Mouse (Mus musculus) limb, embryonic 13.5 days (tissue): ENCODE measurements around the gene Arhgef39. TPM values are rescaled to one million over a fixed set of nuclear protein-coding genes. Genes with fewer than 3 reads are reported as not detected.
A peak's percentile ranks its signal among the peaks of the same experiment; 100 is the strongest.
"Not testable (repeated sequence)": the region's sequence is repeated elsewhere in the genome, so short reads cannot be mapped to it uniquely, and the experiment has no call there.

Experiments used
- ATAC-seq: fragments of 200-750 bp; cut with Nextera tagmentation; 2 replicates; pipeline ENCODE4 v1.8.0; 2017; ENCODE audit warnings: low read depth, moderate number of reproducible peaks, moderate TSS enrichment; ENCODE audit not compliant: low FRiP score
- H3K27ac ChIP-seq: fragments of 300-500 bp; sonication (generic); 2 replicates; pipeline ENCODE4 v1.5.1; 2015; ENCODE audit warnings: inconsistent platforms, mild to moderate bottlenecking, moderate library complexity
- H3K27me3 ChIP-seq: fragments of 300-500 bp; sonication (generic); 2 replicates; pipeline ENCODE4 v1.6.1; 2015; ENCODE audit warnings: mild to moderate bottlenecking, inconsistent platforms
- H3K36me3 ChIP-seq: fragments of 300-500 bp; sonication (generic); 2 replicates; pipeline ENCODE4 v1.6.1; 2015; ENCODE audit warnings: inconsistent platforms, mild to moderate bottlenecking, moderate library complexity
- H3K4me1 ChIP-seq: fragments of 300-500 bp; sonication (generic); 2 replicates; pipeline ENCODE4 v1.6.1; 2015; ENCODE audit warnings: inconsistent platforms
- H3K4me2 ChIP-seq: fragments of 300-500 bp; sonication (generic); replicated peaks from 2 replicates; pipeline ENCODE4 v1.6.1; 2015; ENCODE audit warnings: inconsistent platforms, mild to moderate bottlenecking, moderate library complexity
- H3K4me3 ChIP-seq: fragments of 300-500 bp; sonication (generic); 2 replicates; pipeline ENCODE4 v1.5.1; 2015; ENCODE audit warnings: moderate library complexity, mild to moderate bottlenecking, inconsistent platforms
- H3K9ac ChIP-seq: fragments of 300-500 bp; sonication (generic); 2 replicates; pipeline ENCODE4 v1.6.1; 2015; ENCODE audit warnings: mild to moderate bottlenecking, inconsistent platforms
- H3K9me3 ChIP-seq: fragments of 300-500 bp; sonication (generic); 2 replicates; pipeline ENCODE4 v1.6.1; 2016; ENCODE audit warnings: inconsistent platforms
- WGBS: fragments of 180-500 bp; shearing (Covaris S2); methylation state at CpG from one replicate; pipeline ENCODE4 v1.1.7; 2015; 5-methylcytosine and 5-hydroxymethylcytosine counted together
- polyA plus RNA-seq: library from polyadenylated mRNA; unstranded; fragments of >200 nt; fragmentation: Nextera tagmentation; extraction: Ambion mirVana; gene quantifications from 2 replicates; pipeline ENCODE4 v1.2.1, GENCODE M21; 2015

The Arhgef39 gene
- polyA plus RNA-seq, 1 experiment from 2014 or later, result 47.3 TPM

- peaks cover 5% of the 10 kb centered on the region for H3K36me3 ChIP-seq
- no peak overlapping the region for H3K4me3 ChIP-seq
- no peak overlapping the region for H3K27ac ChIP-seq
- H3K9ac ChIP-seq, result no peak overlapping the region
- no peak overlapping the region for H3K4me2 ChIP-seq
- no peaks in the 10 kb centered on the region for H3K27me3 ChIP-seq
- 85% methylated on average over 5 of the region's 5 CpGs for WGBS
- no peaks in the 10 kb centered on the region for H3K9me3 ChIP-seq
- peaks cover 15% of the 10 kb centered on the region for H3K4me1 ChIP-seq
- ATAC-seq, result no peak
These were observed 8.7 kb downstream of the Arhgef39 start for GRCm38 (mm10) chr4:43490801-43491200.

- Histone ChIP-seq H3K4me3 (no peak overlapping the region), H3K9me3 (no peaks in the 10 kb centered on the region), H3K4me1 (peaks cover 8% of the 10 kb centered on the region), H3K27me3 (no peaks in the 10 kb centered on the region), H3K9ac (no peak overlapping the region), H3K4me2 (no peak overlapping the region), H3K27ac (no peak overlapping the region), H3K36me3 (no peaks in the 10 kb centered on the region)
- WGBS, result 99% methylated on average over 3 of the region's 3 CpGs
- no peak for ATAC-seq
These were observed 9.9 kb downstream of the Arhgef39 start for GRCm38 (mm10) chr4:43489611-43490010.

- H3K4me1 ChIP-seq, H3K36me3 ChIP-seq, H3K4me3 ChIP-seq, H3K27me3 ChIP-seq, H3K4me2 ChIP-seq, ATAC-seq, H3K27ac ChIP-seq, H3K9ac ChIP-seq, H3K9me3 ChIP-seq: not testable (repeated sequence)
- WGBS, result 84% methylated on average over 5 of the region's 5 CpGs
These were observed 13.8 kb downstream of the Arhgef39 start for GRCm38 (mm10) chr4:43485666-43486065.

DNA sequence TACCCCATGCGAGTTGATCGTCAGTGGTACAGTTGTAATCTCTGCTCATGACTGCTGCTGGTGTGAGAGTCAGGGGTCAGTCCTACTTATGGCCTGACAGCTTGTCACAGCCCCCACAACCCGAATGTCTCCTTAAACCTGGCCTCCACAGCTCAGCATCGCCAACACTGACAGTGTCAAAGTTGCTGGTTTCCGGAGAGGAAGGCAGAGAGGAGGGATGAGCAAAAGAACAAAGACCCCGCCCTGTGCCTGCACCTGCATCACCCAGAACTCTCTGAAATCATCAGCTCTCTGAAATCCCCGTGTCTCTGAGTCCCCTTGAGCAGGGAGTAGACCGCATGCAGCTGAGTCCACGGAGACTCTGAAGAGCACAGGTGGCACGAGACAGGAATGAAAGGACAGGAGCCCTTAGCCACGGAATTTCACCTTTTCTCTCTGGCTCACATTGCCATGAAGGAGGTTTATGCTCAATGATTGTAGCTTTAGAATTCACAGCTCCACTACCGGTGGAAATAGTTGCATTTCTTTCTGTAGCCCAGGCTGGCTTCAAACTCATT is 15.9 kb downstream of the Arhgef39 start, which contains the start of gene Sit1:
Gene Sit1 (minus strand): TSS at position 200 of the 557 bp plus-strand sequence.
- Histone ChIP-seq H3K4me1 (no peaks in the 10 kb centered on the region), H3K27me3 (no peaks in the 10 kb centered on the region), H3K36me3 (no peaks in the 10 kb centered on the region), H3K4me2 (no peak within 1 kb of the TSS), H3K9ac (no peak within 1 kb of the TSS), H3K9me3 (no peaks in the 10 kb centered on the region), H3K27ac (no peak within 1 kb of the TSS), H3K4me3 (no peak within 1 kb of the TSS)
- 58% methylated on average over 12 of the region's 12 CpGs for WGBS
- no peak for ATAC-seq

- no peak overlapping the region for H3K27ac ChIP-seq
- no peak overlapping the region for H3K4me2 ChIP-seq
- no peaks in the 10 kb centered on the region for H3K27me3 ChIP-seq
- H3K9me3 ChIP-seq, result no peaks in the 10 kb centered on the region
- H3K9ac ChIP-seq, result no peak overlapping the region
- H3K4me3 ChIP-seq, result no peak overlapping the region
- H3K4me1 ChIP-seq, result 0 out of 2 replicates have a peak, but pooled peaks cover 4% of the 10 kb centered on the region
- no peaks in the 10 kb centered on the region for H3K36me3 ChIP-seq
- WGBS, result 61% methylated on average over 10 of the region's 10 CpGs
- ATAC-seq, result no peak
These were observed 16.9 kb downstream of the Arhgef39 start for GRCm38 (mm10) chr4:43482591-43482990.

DNA sequence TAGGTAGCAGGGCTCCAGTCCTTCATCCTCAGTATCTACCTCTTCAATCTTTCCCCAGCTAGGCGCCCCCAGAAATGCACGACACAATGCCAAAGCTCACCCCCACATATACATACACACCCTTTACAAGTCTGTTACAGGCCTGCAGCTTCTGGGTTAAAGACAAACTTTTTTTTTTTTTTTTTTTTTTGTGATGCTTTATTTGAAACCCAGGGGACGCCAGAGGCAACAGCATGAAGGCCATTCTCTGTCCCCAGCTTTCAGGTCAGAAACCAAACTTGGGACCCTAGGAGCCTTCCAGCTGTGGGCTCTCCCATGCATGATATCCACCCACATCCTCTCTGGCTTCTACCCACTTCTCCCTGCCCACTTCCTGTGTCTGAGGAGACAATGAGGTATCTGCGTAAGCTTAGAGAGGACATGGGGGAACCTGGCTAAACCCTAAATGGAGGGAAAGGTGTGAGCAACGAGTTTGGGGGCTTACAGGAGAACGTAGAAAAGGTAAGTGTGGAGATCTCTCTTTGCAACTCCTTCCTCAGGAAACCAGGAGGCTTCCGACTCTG is 17.5 kb downstream of the Arhgef39 start:
- H3K4me3 ChIP-seq, result no peak overlapping the region
- no peaks in the 10 kb centered on the region for H3K27me3 ChIP-seq
- no peak for ATAC-seq
- no peak overlapping the region for H3K27ac ChIP-seq
- no peaks in the 10 kb centered on the region for H3K36me3 ChIP-seq
- no peaks in the 10 kb centered on the region for H3K9me3 ChIP-seq
- H3K4me1 ChIP-seq, result 0 out of 2 replicates have a peak, but pooled peaks cover 4% of the 10 kb centered on the region
- 75% methylated on average over 7 of the region's 7 CpGs for WGBS
- no peak overlapping the region for H3K4me2 ChIP-seq
- no peak overlapping the region for H3K9ac ChIP-seq

GRCm38 (mm10) chr4:43480985-43481384 is 18.5 kb downstream of the Arhgef39 start:
- ATAC-seq, result no peak
- Histone ChIP-seq H3K9ac (no peak overlapping the region), H3K4me3 (no peak overlapping the region), H3K4me2 (no peak overlapping the region), H3K36me3 (no peaks in the 10 kb centered on the region), H3K27me3 (no peaks in the 10 kb centered on the region), H3K9me3 (no peaks in the 10 kb centered on the region), H3K27ac (no peak overlapping the region), H3K4me1 (0 out of 2 replicates have a peak, but pooled peaks cover 4% of the 10 kb centered on the region)
- WGBS, result 73% methylated on average over 5 of the region's 5 CpGs

GRCm38 (mm10) chr4:43478906-43479832 is 20.3 kb downstream of the Arhgef39 start:
- no peak overlapping the region for H3K4me3 ChIP-seq
- H3K27ac ChIP-seq, result no peak overlapping the region
- H3K9ac ChIP-seq, result no peak overlapping the region
- no peaks in the 10 kb centered on the region for H3K27me3 ChIP-seq
- ATAC-seq, result no peak
- 48% methylated on average over 24 of the region's 24 CpGs for WGBS
- H3K9me3 ChIP-seq, result no peaks in the 10 kb centered on the region
- H3K4me2 ChIP-seq, result peak overlapping the region; percentile 39
- 0 out of 2 replicates have a peak, but pooled peaks cover 4% of the 10 kb centered on the region for H3K4me1 ChIP-seq
- H3K36me3 ChIP-seq, result no peaks in the 10 kb centered on the region

DNA sequence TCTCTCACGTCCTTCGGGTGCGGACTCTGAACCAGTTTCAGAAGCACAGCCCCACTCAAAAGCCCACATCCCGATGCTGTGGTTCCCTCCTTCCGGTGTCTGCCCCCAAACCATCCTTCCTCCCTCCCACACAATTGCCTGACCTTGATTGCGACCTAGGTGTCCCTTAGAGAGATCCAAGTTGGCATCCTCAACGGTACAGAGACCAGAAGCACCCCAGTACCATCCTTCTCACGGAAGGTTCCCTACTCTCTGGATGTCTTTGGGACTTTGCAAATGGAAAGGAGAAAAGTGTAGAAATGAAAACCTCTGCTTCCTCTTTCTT is 21.0 kb downstream of the Arhgef39 start:
- ATAC-seq, result peak; percentile 41; the same call in 1 of the 2 replicates
- no peak overlapping the region for H3K27ac ChIP-seq
- H3K4me2 ChIP-seq, result peak overlapping the region; percentile 58
- H3K4me1 ChIP-seq, result 0 out of 2 replicates have a peak, but pooled peaks cover 4% of the 10 kb centered on the region
- H3K27me3 ChIP-seq, result no peaks in the 10 kb centered on the region
- peak overlapping the region; percentile 39; the same call in 1 of the 2 replicates for H3K9ac ChIP-seq
- no peaks in the 10 kb centered on the region for H3K9me3 ChIP-seq
- H3K4me3 ChIP-seq, result peak overlapping the region; percentile 37
- H3K36me3 ChIP-seq, result no peaks in the 10 kb centered on the region
- 63% methylated on average over 8 of the region's 8 CpGs for WGBS

- Histone ChIP-seq H3K36me3 (no peaks in the 10 kb centered on the region), H3K4me2 (peak overlapping the region; percentile 58), H3K9ac (peak overlapping the region; percentile 39; the same call in 1 of the 2 replicates), H3K27me3 (no peaks in the 10 kb centered on the region), H3K27ac (no peak overlapping the region), H3K4me1 (0 out of 2 replicates have a peak, but pooled peaks cover 4% of the 10 kb centered on the region), H3K9me3 (no peaks in the 10 kb centered on the region), H3K4me3 (peak overlapping the region; percentile 37)
- peak; percentile 93 for ATAC-seq
- 18% methylated on average over 11 of the region's 11 CpGs for WGBS
These were observed 21.5 kb downstream of the Arhgef39 start for GRCm38 (mm10) chr4:43477857-43478533.

DNA sequence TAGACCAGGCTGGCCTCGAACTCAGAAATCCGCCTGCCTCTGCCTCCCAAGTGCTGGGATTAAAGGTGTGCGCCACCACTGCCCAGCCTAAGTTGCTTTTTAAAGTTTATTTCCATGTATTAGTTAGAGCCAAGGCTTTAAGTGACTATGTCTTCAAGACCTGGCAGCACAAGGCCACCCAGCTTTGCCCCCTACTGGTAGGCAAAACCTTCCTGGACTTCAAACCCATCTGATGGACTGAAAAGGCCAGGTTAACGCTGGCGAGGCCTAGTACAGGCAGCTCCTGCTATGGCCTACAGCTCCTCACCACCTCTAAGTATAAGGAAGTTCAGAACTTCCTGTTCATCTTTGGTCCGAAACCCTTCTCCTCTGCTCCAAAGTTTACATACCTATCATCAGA is 22.9 kb downstream of the Arhgef39 start:
- no peak overlapping the region for H3K9ac ChIP-seq
- no peak for ATAC-seq

More for the DNA sequence above, 22.9 kb downstream of the Arhgef39 start:
- Histone ChIP-seq H3K27ac (no peak overlapping the region), H3K4me2 (no peak overlapping the region), H3K36me3 (no peaks in the 10 kb centered on the region), H3K4me1 (0 out of 2 replicates have a peak, but pooled peaks cover 4% of the 10 kb centered on the region), H3K27me3 (no peaks in the 10 kb centered on the region), H3K4me3 (no peak overlapping the region), H3K9me3 (no peaks in the 10 kb centered on the region)
- WGBS, result 90% methylated on average over 6 of the region's 6 CpGs
